Mouse (Mus musculus): ENCODE results near the gene Mrgprx2.
"Not testable (repeated sequence)": the region's sequence is repeated elsewhere in the genome, so short reads cannot be mapped to it uniquely, and the experiment has no call there.

The Mrgprx2 gene

DNA sequence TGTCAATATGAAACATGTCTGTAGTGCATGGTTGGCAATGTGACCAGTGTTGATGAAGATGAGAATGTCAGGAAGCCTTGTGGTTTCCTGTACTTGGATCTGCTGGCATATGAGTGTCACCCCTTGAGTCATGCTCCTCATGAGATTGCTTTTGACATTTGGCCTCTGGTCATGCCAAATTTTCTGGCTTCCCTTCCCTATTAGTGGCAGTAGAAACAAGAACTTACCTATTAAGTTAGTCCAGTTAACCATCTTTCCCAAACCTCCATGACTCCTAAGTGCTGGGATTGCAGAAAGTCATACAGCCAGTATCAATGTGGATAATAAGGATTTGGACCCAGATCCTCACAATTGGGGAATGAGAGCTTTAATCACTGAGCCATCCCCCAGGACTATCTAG, at the start of gene Mrgprx2:
TSS of gene Mrgprx2 (minus strand) at position 101 of the 400 bp plus-strand sequence.
- DNase-seq (ENCODE audit: low spot score) = no peak

DNA sequence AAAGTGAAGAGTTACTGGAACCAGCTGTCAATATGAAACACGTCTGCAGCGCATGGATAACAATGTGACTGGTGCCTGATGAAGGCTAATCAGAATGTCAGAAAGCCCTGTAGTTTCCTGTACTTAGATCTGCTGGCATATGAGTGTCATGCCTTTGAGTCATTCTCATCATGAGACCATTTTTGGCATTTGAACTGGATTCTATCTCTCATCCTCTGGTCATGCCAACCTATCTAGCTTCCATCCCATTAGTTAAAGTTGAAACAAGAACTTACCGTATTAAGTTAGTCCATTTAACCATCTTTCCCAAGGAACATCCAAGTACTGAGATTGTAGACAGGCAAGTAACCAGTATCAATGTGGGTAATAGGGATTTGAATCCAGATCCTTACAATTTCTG, 42.9 kb downstream of the Mrgprx2 start, which contains the start of gene Mrgprb1:
TSS of gene Mrgprb1 (minus strand) at position 101 of the 400 bp plus-strand sequence.
- DNase-seq (ENCODE audit: low spot score) = no peak

DNA sequence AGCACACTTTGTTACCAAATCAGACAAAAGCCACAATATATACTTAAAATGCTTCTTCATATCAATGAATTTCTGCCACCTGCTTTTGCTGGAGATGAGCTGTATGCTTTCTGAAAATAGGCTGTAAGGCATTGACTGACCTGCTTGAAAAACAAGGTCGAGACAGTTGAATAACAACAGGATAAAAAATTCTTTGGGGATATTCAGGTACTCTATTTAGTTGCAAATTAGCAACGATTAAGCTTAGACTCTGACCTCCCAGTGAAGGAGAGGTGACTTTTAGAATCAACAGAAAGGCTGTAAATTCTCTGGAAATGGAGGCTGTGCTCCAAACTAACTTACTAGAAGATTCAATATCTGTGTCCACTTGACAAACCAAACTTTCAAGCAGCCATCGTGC, 62.5 kb downstream of the Mrgprx2 start:
- DNase-seq (ENCODE audit: low spot score) = no peak

DNA sequence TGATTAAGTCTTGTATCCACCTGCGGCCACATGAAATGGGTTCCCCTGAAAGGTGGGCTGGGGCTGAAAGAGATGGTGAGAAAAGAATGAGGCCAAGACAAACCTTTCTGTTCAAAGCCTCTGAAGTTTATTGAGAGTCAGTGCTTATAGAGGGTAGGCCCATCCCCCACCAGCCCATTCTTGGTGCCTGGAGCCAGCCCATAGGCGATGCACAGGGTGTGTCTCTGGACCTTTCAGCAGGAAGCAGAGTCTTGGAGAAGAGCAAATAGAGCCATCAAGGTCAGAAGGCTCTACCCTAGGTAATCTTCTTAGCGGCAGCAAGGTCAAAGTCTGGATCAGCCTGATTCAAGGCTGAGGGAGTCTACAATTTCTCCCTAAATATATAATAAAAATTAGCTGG, 63.2 kb downstream of the Mrgprx2 start:
- DNase-seq (ENCODE audit: low spot score) = not testable (repeated sequence)

All from urinary bladder, postnatal 14 days (tissue).